Comparison of ENCODE assay signal across 30 mouse cellular contexts in the genomic region with DNA sequence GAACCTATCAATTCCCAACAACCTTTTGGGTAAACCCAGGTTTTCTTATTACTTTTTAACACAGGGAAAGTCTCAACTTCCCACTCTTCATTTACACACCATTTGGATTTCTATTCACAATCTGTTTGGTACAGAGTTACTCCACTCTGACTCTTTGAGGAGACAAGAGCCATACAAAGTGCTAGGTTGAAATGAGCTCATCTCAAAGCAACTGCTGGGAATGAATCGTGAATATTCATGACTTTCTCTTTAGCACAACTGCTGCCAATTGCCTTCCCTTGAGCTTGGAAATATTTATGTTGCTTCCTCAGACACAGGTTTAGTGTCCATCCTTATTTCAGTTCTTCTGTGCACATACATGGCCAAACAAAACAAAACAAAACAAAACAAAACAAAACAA. TPM values are rescaled to one million over a fixed set of nuclear protein-coding genes. Genes with fewer than 3 reads are reported as not detected.
DNase-seq lines count a peak whose midpoint lies in the region; ATAC-seq and TF ChIP-seq lines count a peak whose summit lies in the region.
"Had no signal": no experiment of that assay in that cellular context is flagged by ENCODE, and none has a peak within 500 bp of the region (broad histone marks: within the 10 kb centered on the region; RNA-seq: fewer than 3 reads in every experiment).

No protein-coding gene starts in this region.

- no peaks in the 10 kb centered on the region for H3K4me1 ChIP-seq in forebrain, embryonic 16.5 days (replicated peaks; ENCODE audit: control insufficient read depth, insufficient read depth, low read length)
- H3K4me1 ChIP-seq in forebrain, postnatal 0 days (ENCODE audit: insufficient read depth) = no peaks in the 10 kb centered on the region
- H3K4me1 ChIP-seq in midbrain, embryonic 14.5 days (ENCODE audit: control insufficient read depth, insufficient read depth, low read length) = no peaks in the 10 kb centered on the region
- H3K4me1 ChIP-seq in midbrain, embryonic 11.5 days (ENCODE audit: control insufficient read depth, insufficient read depth, low read length) = no peaks in the 10 kb centered on the region
- H3K4me1 ChIP-seq in neural tube, embryonic 14.5 days (ENCODE audit: control insufficient read depth, insufficient read depth, low read length) = no peaks in the 10 kb centered on the region
- no peaks in the 10 kb centered on the region for H3K4me1 ChIP-seq in embryonic facial prominence, embryonic 10.5 days
- H3K4me1 ChIP-seq: embryonic facial prominence, embryonic 12.5 days; embryonic facial prominence, embryonic 15.5 days; hindbrain, embryonic 13.5 days had no signal

- WGBS in forebrain, embryonic 16.5 days = 66% methylated on average over 1 of the region's 1 CpGs
- WGBS in forebrain, postnatal 0 days = 46% methylated on average over 1 of the region's 1 CpGs
- 85% methylated on average over 1 of the region's 1 CpGs for WGBS in midbrain, embryonic 14.5 days
- WGBS in midbrain, embryonic 11.5 days = 72% methylated on average over 1 of the region's 1 CpGs
- WGBS in neural tube, embryonic 14.5 days = 43% methylated on average over 1 of the region's 1 CpGs
- 90% methylated on average over 1 of the region's 1 CpGs for WGBS in embryonic facial prominence, embryonic 10.5 days

- H3K36me3 ChIP-seq in forebrain, embryonic 16.5 days (ENCODE audit: control insufficient read depth, insufficient read depth) = no peaks in the 10 kb centered on the region
- no peaks in the 10 kb centered on the region for H3K36me3 ChIP-seq in forebrain, postnatal 0 days (ENCODE audit: insufficient read depth)
- H3K36me3 ChIP-seq in midbrain, embryonic 14.5 days (ENCODE audit: control insufficient read depth, insufficient read depth, low read length) = 0 out of 2 replicates have a peak, but pooled peaks cover 4% of the 10 kb centered on the region
- H3K36me3 ChIP-seq in midbrain, embryonic 11.5 days (ENCODE audit: control insufficient read depth, insufficient read depth, low read length) = no peaks in the 10 kb centered on the region
- peaks cover 4% of the 10 kb centered on the region; the same call in 1 of the 2 replicates for H3K36me3 ChIP-seq in neural tube, embryonic 14.5 days (ENCODE audit: control insufficient read depth, insufficient read depth, low read length)
- H3K36me3 ChIP-seq in embryonic facial prominence, embryonic 10.5 days (replicated peaks) = no peaks in the 10 kb centered on the region
- H3K36me3 ChIP-seq: embryonic facial prominence, embryonic 12.5 days; forebrain, embryonic 12.5 days; G1E had no signal

- no peak overlapping the region for H3K27ac ChIP-seq in forebrain, embryonic 16.5 days (ENCODE audit: low read length)
- H3K27ac ChIP-seq in forebrain, postnatal 0 days (ENCODE audit: low read depth, low read length) = no peak overlapping the region
- H3K27ac ChIP-seq in midbrain, embryonic 14.5 days (replicated peaks; ENCODE audit: low read depth, low read length) = no peak overlapping the region
- no peak overlapping the region for H3K27ac ChIP-seq in midbrain, embryonic 11.5 days (ENCODE audit: low read depth, low read length)
- no peak overlapping the region for H3K27ac ChIP-seq in neural tube, embryonic 14.5 days (ENCODE audit: low read depth, low read length)
- H3K27ac ChIP-seq in embryonic facial prominence, embryonic 10.5 days (replicated peaks) = no peak overlapping the region
- H3K27ac ChIP-seq: embryonic facial prominence, embryonic 12.5 days; embryonic facial prominence, embryonic 15.5 days; forebrain, embryonic 12.5 days; gastrocnemius, adult 2 months; hindbrain, embryonic 13.5 days had no signal

- DNase-seq in forebrain, postnatal 0 days = no peak
- DNase-seq in midbrain, embryonic 14.5 days = peak; percentile 25
- DNase-seq in midbrain, embryonic 11.5 days (ENCODE audit: low spot score, missing footprints) = no peak
- peak; percentile 61 for DNase-seq in brain, adult 2 months (ENCODE audit: low read depth, low spot score)
- DNase-seq in embryonic facial prominence, embryonic 10.5 days (ENCODE audit: low spot score) = no peak
- DNase-seq: adrenal gland, adult 2 months; adrenal gland, postnatal 14 days; B cell, adult 2 months; cerebellum, adult 18-20 months; cerebellum, adult 9-10 months; cerebellum, postnatal 14 days; gastrocnemius, adult 2 months; gastrocnemius, postnatal 14 days; heart, adult 11 months had no signal

- no peak overlapping the region for H3K9ac ChIP-seq in forebrain, embryonic 16.5 days (replicated peaks; ENCODE audit: low read depth, low read length)
- no peak overlapping the region for H3K9ac ChIP-seq in forebrain, postnatal 0 days
- H3K9ac ChIP-seq in midbrain, embryonic 14.5 days (replicated peaks; ENCODE audit: low read length) = no peak overlapping the region
- H3K9ac ChIP-seq in midbrain, embryonic 11.5 days (ENCODE audit: low read length) = no peak overlapping the region
- H3K9ac ChIP-seq in neural tube, embryonic 14.5 days (replicated peaks; ENCODE audit: low read depth, low read length) = no peak overlapping the region
- H3K9ac ChIP-seq: embryonic facial prominence, embryonic 12.5 days; embryonic facial prominence, embryonic 15.5 days; forebrain, embryonic 12.5 days; hindbrain, embryonic 13.5 days had no signal

- ATAC-seq in forebrain, embryonic 16.5 days = peak; percentile 54; the same call in 1 of the 2 replicates
- ATAC-seq in forebrain, postnatal 0 days = no peak; the same call in 1 of the 2 replicates
- no peak for ATAC-seq in midbrain, embryonic 14.5 days (ENCODE audit: low FRiP score, low TSS enrichment)
- ATAC-seq in midbrain, embryonic 11.5 days (ENCODE audit: low FRiP score) = no peak
- 0 out of 2 replicates have a peak, but pooled peaks have one; percentile 28 for ATAC-seq in neural tube, embryonic 14.5 days (ENCODE audit: low read depth)
- ATAC-seq: hindbrain, embryonic 16.5 days; inflammation-experienced regulatory T-cells, adult 6 months; intestine, embryonic 16.5 days; Patski had no signal

- TF ChIP-seq CTCF in forebrain, postnatal 0 days (IDR thresholded peaks at IDR 0.05; ENCODE audit: low read depth) = no peak

- H3K4me3 ChIP-seq in forebrain, embryonic 16.5 days (replicated peaks; ENCODE audit: low read length) = no peak overlapping the region
- H3K4me3 ChIP-seq in forebrain, postnatal 0 days (ENCODE audit: low read depth, low read length) = no peak overlapping the region
- no peak overlapping the region for H3K4me3 ChIP-seq in midbrain, embryonic 14.5 days (replicated peaks; ENCODE audit: low read depth, low read length)
- H3K4me3 ChIP-seq in midbrain, embryonic 11.5 days (ENCODE audit: low read depth, low read length) = no peak overlapping the region
- H3K4me3 ChIP-seq in neural tube, embryonic 14.5 days (ENCODE audit: low read depth, low read length) = no peak overlapping the region
- no peak overlapping the region for H3K4me3 ChIP-seq in embryonic facial prominence, embryonic 10.5 days
- H3K4me3 ChIP-seq: embryonic facial prominence, embryonic 12.5 days; embryonic facial prominence, embryonic 15.5 days; forebrain, embryonic 12.5 days; gastrocnemius, adult 2 months; hindbrain, embryonic 13.5 days had no signal

- H3K27me3 ChIP-seq in forebrain, embryonic 16.5 days (replicated peaks; ENCODE audit: control insufficient read depth, insufficient read depth, low read length) = no peaks in the 10 kb centered on the region
- no peaks in the 10 kb centered on the region for H3K27me3 ChIP-seq in forebrain, postnatal 0 days (ENCODE audit: insufficient read depth, low read length)
- no peaks in the 10 kb centered on the region for H3K27me3 ChIP-seq in midbrain, embryonic 14.5 days (ENCODE audit: control insufficient read depth, insufficient read depth, low read length)
- H3K27me3 ChIP-seq in midbrain, embryonic 11.5 days (ENCODE audit: control insufficient read depth, insufficient read depth, low read length) = no peaks in the 10 kb centered on the region
- H3K27me3 ChIP-seq in neural tube, embryonic 14.5 days (ENCODE audit: control insufficient read depth, insufficient read depth, low read length) = no peaks in the 10 kb centered on the region
- H3K27me3 ChIP-seq in embryonic facial prominence, embryonic 10.5 days (replicated peaks; ENCODE audit: low read depth, poor library complexity, severe bottlenecking) = no peaks in the 10 kb centered on the region
- H3K27me3 ChIP-seq: CH12.LX; embryonic facial prominence, embryonic 12.5 days; embryonic facial prominence, embryonic 15.5 days; forebrain, embryonic 12.5 days; hindbrain, embryonic 13.5 days; Patski had no signal

- H3K9me3 ChIP-seq in forebrain, embryonic 16.5 days (ENCODE audit: control insufficient read depth, low read length) = peaks cover 9% of the 10 kb centered on the region
- peaks cover 11% of the 10 kb centered on the region for H3K9me3 ChIP-seq in forebrain, postnatal 0 days (ENCODE audit: low read length)
- H3K9me3 ChIP-seq in midbrain, embryonic 14.5 days (ENCODE audit: control insufficient read depth, low read length) = peaks cover 14% of the 10 kb centered on the region
- peaks cover 11% of the 10 kb centered on the region for H3K9me3 ChIP-seq in midbrain, embryonic 11.5 days (ENCODE audit: control insufficient read depth, low read length)
- peaks cover 11% of the 10 kb centered on the region for H3K9me3 ChIP-seq in neural tube, embryonic 14.5 days (ENCODE audit: control insufficient read depth, low read length)
- peaks cover 12% of the 10 kb centered on the region for H3K9me3 ChIP-seq in embryonic facial prominence, embryonic 10.5 days

- H3K4me2 ChIP-seq in forebrain, embryonic 16.5 days (ENCODE audit: low read length) = no peak overlapping the region
- no peak overlapping the region for H3K4me2 ChIP-seq in forebrain, postnatal 0 days (ENCODE audit: low read depth)
- H3K4me2 ChIP-seq in midbrain, embryonic 14.5 days (ENCODE audit: low read length) = no peak overlapping the region
- no peak overlapping the region for H3K4me2 ChIP-seq in midbrain, embryonic 11.5 days
- H3K4me2 ChIP-seq in neural tube, embryonic 14.5 days (ENCODE audit: low read depth, low read length) = no peak overlapping the region
- H3K4me2 ChIP-seq: embryonic facial prominence, embryonic 12.5 days; embryonic facial prominence, embryonic 15.5 days; forebrain, embryonic 12.5 days; heart, embryonic 11.5 days; hindbrain, embryonic 13.5 days had no signal

RNA-seq across cellular contexts. Expression of gene Slc30a4, which starts 18.8 kb away (rescaled TPM):
- 8.2 and 8.3 TPM in 2 replicates for polyA plus RNA-seq in forebrain, embryonic 16.5 days (2015; fragmentation: Nextera tagmentation; extraction: Ambion mirVana)
- 52.5 and 53.9 TPM in 2 replicates for total RNA-seq in forebrain, postnatal 0 days (2014; rRNA removed)
- 8.7 and 9.1 TPM in 2 replicates for polyA plus RNA-seq in forebrain, postnatal 0 days (2015; fragmentation: Nextera tagmentation; extraction: Ambion mirVana)
- polyA plus RNA-seq in midbrain, embryonic 14.5 days (2014; fragmentation: Nextera tagmentation; extraction: Ambion mirVana) = 8.5 and 11.1 TPM in 2 replicates
- 7.5 and 7.7 TPM in 2 replicates for polyA plus RNA-seq in midbrain, embryonic 11.5 days (2014; fragmentation: Nextera tagmentation; extraction: Ambion mirVana)
- polyA plus RNA-seq in neural tube, embryonic 14.5 days (2014; fragmentation: Nextera tagmentation; extraction: Ambion mirVana) = 12.5 and 13.9 TPM in 2 replicates
- polyA plus RNA-seq in embryonic facial prominence, embryonic 10.5 days (2016; fragmentation: Nextera tagmentation; extraction: Ambion mirVana) = 4.4 and 5.0 TPM in 2 replicates
- polyA plus RNA-seq: G1E had no signal

RNA-seq across cellular contexts. Expression of gene AA467197, which starts 46.9 kb away (rescaled TPM):
- polyA plus RNA-seq in forebrain, embryonic 16.5 days (2015; fragmentation: Nextera tagmentation; extraction: Ambion mirVana) = not detected in 2 replicates
- total RNA-seq in forebrain, postnatal 0 days (2014; rRNA removed) = 0.46 and 1.4 TPM in 2 replicates
- 0.59 TPM in 1 of 2 replicates, not detected in the other for polyA plus RNA-seq in forebrain, postnatal 0 days (2015; fragmentation: Nextera tagmentation; extraction: Ambion mirVana)
- 0.32 and 0.76 TPM in 2 replicates for polyA plus RNA-seq in midbrain, embryonic 14.5 days (2014; fragmentation: Nextera tagmentation; extraction: Ambion mirVana)
- 0.25 and 0.44 TPM in 2 replicates for polyA plus RNA-seq in midbrain, embryonic 11.5 days (2014; fragmentation: Nextera tagmentation; extraction: Ambion mirVana)
- polyA plus RNA-seq in neural tube, embryonic 14.5 days (2014; fragmentation: Nextera tagmentation; extraction: Ambion mirVana) = 0.50 and 0.64 TPM in 2 replicates
- 0.35 and 0.63 TPM in 2 replicates for polyA plus RNA-seq in embryonic facial prominence, embryonic 10.5 days (2016; fragmentation: Nextera tagmentation; extraction: Ambion mirVana)
- total RNA-seq: G1E; gastrocnemius, postnatal 14 days; gastrocnemius, postnatal 4 days; heart, postnatal 25 days had no signal
- polyA plus RNA-seq: adrenal gland, adult 2 months; G1E; heart, embryonic 14.5 days; hindbrain, embryonic 13.5 days had no signal

RNA-seq across cellular contexts. Expression of gene Bloc1s6, which starts 54.7 kb away (rescaled TPM):
- polyA plus RNA-seq in forebrain, embryonic 16.5 days (2015; fragmentation: Nextera tagmentation; extraction: Ambion mirVana) = 93.1 and 95.6 TPM in 2 replicates
- 60.0 and 78.6 TPM in 2 replicates for total RNA-seq in forebrain, postnatal 0 days (2014; rRNA removed)
- 90.6 and 106 TPM in 2 replicates for polyA plus RNA-seq in forebrain, postnatal 0 days (2015; fragmentation: Nextera tagmentation; extraction: Ambion mirVana)
- 77.1 and 93.9 TPM in 2 replicates for polyA plus RNA-seq in midbrain, embryonic 14.5 days (2014; fragmentation: Nextera tagmentation; extraction: Ambion mirVana)
- 78.1 and 78.8 TPM in 2 replicates for polyA plus RNA-seq in midbrain, embryonic 11.5 days (2014; fragmentation: Nextera tagmentation; extraction: Ambion mirVana)
- 84.3 and 86.5 TPM in 2 replicates for polyA plus RNA-seq in neural tube, embryonic 14.5 days (2014; fragmentation: Nextera tagmentation; extraction: Ambion mirVana)
- 63.6 and 64.4 TPM in 2 replicates for polyA plus RNA-seq in embryonic facial prominence, embryonic 10.5 days (2016; fragmentation: Nextera tagmentation; extraction: Ambion mirVana)

Comparison
In these comparisons a context has a peak if more than half of its experiments do, and no peak if none do; other contexts are left out.
1. ATAC-seq: peak in forebrain, embryonic 16.5 days (single experiment) and neural tube, embryonic 14.5 days (single experiment); none in forebrain, postnatal 0 days (single experiment), midbrain, embryonic 14.5 days (single experiment) and midbrain, embryonic 11.5 days (single experiment).
2. DNase-seq: peak in midbrain, embryonic 14.5 days (single experiment) and brain, adult 2 months (single experiment); none in forebrain, postnatal 0 days (single experiment), midbrain, embryonic 11.5 days (single experiment) and embryonic facial prominence, embryonic 10.5 days (single experiment).